Mouse (Mus musculus): ENCODE measurements around the gene Olfr544.
"Not testable (repeated sequence)": the region's sequence is repeated elsewhere in the genome, so short reads cannot be mapped to it uniquely, and the experiment has no call there.

Olfr544 gene

DNA sequence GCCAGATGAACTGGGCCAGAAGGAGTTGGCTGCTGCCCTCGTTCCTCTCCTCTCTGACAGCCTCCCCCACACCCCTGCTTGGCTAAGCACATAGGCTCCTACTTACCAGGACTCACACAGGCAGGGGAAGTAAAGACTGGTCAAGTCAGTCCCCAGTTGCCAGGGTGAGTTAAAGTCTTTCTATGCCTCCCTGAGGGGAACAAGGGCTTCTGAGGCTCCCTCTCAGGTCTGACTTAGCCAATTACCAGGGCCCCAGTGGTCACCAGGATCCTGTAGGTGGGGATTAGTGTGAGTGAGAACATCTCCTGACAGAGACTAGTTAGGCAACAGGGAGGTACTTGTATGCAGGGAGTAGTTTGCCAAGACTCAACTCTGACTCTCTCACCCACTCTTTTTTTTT, at the start of gene Olfr544:
Gene Olfr544 (minus strand): TSS at position 153 of the 400 bp plus-strand sequence.
- DNase-seq (ENCODE audit: low spot score in 2 of 2): no peak

DNA sequence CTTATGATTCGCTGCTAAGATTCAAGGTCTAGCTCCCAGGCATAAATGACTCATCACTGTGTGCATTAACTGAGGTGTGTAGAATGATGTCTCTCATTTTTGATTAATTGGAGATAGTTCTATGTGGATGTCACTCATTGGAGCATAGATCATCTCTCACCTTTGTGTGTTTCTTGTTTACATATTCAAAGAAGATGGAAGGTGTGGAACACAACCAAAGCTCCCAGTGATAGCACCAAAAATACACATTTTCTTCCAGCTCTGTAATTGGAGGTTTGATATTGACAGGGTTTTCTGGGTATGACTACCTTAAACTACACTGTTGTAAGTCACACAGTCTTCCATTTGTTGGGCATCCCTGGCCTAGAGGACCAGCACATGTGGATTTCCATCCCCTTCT, 46.3 kb upstream of the Olfr544 start, which contains the start of gene Olfr547:
Gene Olfr547 (plus strand): TSS at position 301 of the 400 bp plus-strand sequence.
- no peak for DNase-seq (ENCODE audit: low spot score in 2 of 2)

DNA sequence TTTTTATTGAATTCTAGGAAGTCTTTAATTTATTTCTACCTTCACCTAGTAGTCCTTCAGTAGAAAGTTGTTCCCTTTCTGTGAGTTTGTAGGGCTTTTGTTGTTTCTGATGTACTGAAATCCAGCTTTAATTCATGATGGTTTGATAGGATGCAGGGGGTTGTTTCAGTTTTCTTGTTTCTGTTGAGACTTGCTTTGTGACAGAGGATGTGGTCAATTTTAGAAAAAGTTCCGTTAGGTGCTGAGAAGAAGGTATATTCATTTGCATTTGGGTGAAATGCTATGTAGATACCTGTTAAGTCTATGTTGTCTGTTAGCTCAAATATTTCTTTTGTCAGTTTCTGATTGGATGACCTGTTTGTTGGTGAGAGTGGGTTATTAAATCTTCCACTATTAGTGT, 40.9 kb upstream of the Olfr544 start:
- no peak for DNase-seq (ENCODE audit: low spot score in 2 of 2)

DNA sequence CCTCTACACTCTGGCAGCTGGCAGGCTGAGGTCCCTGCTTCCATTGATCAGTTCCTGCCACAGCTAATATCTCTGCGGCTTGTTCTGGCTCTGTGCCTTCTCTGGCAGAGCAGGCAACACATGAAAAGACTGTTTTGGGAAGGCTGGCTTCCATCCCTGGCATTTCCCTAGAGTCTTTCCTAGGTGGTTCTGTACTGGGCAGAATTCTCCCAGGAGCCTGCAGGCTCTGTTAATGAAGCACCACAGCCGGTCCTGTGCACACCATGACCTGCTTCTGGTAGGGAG, 28.9 kb upstream of the Olfr544 start:
- DNase-seq (ENCODE audit: low spot score in 2 of 2): no peak

GRCm38 (mm10) chr7:102516261-102517050, 28.3 kb upstream of the Olfr544 start:
- no peak for DNase-seq (ENCODE audit: low spot score in 2 of 2)

DNA sequence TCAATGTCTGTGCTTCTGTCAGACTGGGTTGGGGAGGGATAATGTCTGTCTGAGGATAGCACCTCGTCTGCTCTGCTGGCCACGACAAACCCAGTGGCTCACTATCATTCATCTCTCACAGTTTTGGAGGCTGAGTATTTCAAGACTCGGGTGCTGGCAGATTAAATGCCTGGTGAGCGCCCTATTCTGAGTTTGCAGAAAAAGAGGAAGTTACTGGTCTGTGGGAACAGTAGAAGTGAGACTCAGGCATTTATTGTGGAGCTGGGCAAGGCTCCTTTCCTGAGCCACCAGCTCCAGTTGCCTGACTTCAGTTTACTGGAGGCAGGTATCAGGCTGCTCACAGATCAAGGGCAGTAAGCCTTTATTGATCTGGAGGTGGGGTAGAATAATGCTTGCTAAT, 26.0 kb upstream of the Olfr544 start:
- no peak for DNase-seq (ENCODE audit: low spot score in 2 of 2)

DNA sequence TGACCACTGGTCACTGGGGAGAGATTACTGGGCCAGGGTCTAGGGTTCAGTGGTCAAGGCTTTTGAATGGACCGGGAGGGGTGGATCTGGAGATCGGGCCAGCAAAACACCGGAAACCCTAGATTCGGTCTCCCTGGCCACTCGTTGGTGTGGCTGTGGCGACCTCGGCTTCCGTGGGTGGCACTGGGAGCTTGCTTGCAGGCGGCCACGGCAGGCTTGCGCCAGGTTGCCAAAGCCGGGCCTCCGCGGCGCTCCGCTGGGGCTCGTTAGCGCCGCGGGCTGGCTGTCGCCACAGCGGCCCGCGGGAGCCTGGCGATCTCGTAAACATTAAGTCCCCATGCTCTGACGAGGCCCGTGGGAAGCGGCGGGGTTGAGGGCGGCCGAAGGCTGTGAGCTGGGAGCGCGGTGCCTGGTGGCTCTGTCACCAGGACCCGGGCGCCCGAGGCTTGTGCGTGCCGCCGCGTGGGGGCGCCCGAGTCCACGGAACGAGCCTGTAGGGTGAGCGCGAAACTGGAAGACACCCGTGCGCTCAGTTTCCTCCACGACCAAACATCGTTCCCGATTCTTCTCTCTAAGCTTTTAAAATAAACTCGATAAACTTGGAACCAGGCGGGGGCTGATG, 24.8 kb upstream of the Olfr544 start:
- DNase-seq (ENCODE audit: low spot score in 2 of 2): peak; percentile 80 to 96

- DNase-seq (ENCODE audit: low spot score in 2 of 2): no peak
Observed at GRCm38 (mm10) chr7:102511927-102512326, 23.8 kb upstream of the Olfr544 start.

DNA sequence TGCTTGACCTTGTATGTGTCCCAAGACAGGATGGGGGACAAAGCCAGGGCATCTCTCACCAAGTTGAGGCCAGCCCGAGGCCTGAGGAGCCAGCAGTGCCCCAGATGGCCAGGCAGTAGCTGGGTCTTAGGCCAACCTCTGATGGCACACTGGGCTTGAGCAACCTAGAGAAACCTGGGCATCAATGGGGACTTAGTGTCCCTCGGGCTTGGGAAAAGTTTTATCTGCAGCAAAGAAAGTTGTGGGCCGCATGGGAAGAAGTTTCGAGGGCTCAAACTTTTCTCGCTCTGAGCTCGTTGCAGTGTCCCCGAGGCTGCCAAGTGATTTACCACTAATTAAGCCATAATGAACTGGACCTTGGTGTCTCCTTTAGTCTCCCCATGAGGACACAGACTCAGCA, 21.6 kb upstream of the Olfr544 start:
- DNase-seq (ENCODE audit: low spot score in 2 of 2): no peak

DNA sequence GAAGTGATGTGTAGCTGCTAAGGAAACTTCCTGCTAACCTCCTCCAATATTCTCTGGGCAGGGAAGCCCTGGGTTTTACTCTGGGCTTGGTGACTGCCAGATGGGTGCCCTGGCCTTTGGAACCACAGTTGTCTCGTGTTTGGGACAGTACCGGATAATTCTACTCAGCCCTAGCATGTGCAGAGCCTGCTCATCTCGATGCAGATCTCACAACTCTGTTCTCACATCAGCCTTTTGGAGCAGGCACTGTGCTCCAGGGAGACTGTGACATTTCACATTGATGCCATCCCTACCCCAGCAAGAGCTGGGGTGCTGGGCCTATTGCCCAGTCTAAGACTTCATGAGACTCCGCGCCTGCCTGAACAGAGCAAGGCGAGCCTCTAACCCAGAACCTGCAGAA, 20.6 kb upstream of the Olfr544 start:
- DNase-seq (ENCODE audit: low spot score in 2 of 2): no peak

DNA sequence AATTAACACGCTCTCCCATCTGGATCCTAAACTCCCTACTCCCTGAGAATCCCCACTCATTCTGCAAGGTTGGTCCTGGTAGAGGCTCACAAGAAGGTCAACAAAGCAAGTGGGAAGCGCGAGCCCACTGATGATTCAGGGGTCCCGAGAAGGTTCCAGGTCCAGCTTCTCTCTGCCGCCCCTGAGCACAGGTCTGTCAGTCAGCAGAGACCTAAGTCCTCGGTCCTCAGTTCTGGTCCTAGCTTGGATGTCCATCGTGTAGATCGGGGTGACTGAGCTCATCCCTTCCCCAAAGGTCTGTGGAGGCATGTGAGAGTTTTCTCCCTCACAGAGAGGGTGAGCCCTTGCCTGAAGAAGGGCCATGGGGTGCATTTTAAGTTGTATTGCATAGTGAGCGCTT, 20.0 kb upstream of the Olfr544 start:
- DNase-seq (ENCODE audit: low spot score in 2 of 2): no peak

DNA sequence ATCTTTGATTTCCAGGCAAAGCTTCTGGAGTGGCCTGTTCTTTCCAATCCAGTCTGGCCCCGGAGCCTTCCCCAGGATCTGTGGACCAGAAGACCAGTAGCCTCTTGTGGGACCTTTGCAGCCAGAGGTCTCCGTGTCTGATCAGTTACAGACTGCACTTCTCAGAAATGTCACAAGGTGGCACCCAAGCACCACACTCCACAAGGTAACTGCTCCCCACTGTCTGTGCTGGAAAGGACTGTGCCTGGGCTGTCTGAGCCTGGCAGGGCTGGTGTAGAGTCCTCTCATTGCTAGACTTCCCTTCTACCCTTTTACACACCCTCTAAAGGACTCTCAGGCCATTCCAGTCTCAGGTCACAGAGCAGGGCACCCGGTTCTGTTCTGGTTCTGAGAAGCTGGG, 18.7 kb upstream of the Olfr544 start:
- peak; percentile 62 to 83 for DNase-seq (ENCODE audit: low spot score in 2 of 2)

- DNase-seq (ENCODE audit: low spot score in 2 of 2): no peak
Observed at GRCm38 (mm10) chr7:102501986-102502385, 13.9 kb upstream of the Olfr544 start.

- no peak for DNase-seq (ENCODE audit: low spot score in 2 of 2)
Observed at GRCm38 (mm10) chr7:102499473-102499872, 11.4 kb upstream of the Olfr544 start, which contains the start of gene Olfr545. Gene Olfr545 (minus strand): TSS chr7:102499573.

GRCm38 (mm10) chr7:102494416-102494815, 6.3 kb upstream of the Olfr544 start:
- not testable (repeated sequence) for DNase-seq (ENCODE audit: low spot score in 2 of 2)

- DNase-seq (ENCODE audit: low spot score in 2 of 2): no peak
Observed at GRCm38 (mm10) chr7:102486105-102486504, 2.0 kb downstream of the Olfr544 start.

- not testable (repeated sequence) for DNase-seq (ENCODE audit: low spot score in 2 of 2)
Observed at GRCm38 (mm10) chr7:102484766-102485165, 3.3 kb downstream of the Olfr544 start.

DNA sequence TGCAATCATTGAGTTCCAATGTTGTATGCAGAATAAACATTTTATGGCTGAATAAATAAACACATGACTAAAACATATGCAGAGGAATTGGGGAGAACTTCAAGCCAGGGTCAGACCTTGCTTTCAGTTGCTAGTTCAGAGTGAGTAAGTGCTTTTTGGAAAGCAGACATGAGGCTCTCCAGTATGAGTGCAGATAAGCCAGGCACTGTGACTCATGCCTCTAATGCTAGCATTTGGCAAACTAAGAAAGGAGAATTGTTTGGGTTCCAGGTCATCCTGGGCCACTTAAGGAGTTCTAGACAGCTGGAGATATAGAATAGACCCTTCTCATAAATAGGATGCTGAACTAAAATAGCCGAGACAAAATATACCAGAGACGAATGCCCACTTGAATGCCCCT, 4.4 kb downstream of the Olfr544 start:
- DNase-seq (ENCODE audit: low spot score in 2 of 2): no peak

DNA sequence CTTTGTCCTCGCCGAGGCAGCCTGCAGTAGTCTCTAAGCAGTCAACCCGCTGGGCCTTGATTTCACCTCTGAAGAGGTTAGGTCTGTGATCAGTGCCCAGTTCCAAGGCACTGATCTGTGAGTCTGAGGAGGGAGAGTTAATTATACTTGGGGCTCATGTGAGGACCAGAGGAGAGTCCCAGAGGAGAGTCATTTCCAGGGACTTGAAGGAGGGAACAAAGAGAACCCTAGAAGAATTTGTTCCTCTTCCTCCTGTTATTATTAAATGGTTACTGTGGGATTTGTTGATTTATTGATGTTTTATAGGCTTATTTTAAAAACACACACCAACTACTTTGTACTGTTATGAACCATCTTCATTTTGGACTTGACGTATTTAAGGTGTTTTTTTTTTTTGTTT, 6.5 kb downstream of the Olfr544 start, which contains the start of gene Olfr543:
Gene Olfr543 (minus strand): TSS at position 101 of the 400 bp plus-strand sequence.
- no peak for DNase-seq (ENCODE audit: low spot score in 2 of 2)

- DNase-seq (ENCODE audit: low spot score in 2 of 2): no peak
Observed at GRCm38 (mm10) chr7:102480821-102481220, 7.3 kb downstream of the Olfr544 start.

DNA sequence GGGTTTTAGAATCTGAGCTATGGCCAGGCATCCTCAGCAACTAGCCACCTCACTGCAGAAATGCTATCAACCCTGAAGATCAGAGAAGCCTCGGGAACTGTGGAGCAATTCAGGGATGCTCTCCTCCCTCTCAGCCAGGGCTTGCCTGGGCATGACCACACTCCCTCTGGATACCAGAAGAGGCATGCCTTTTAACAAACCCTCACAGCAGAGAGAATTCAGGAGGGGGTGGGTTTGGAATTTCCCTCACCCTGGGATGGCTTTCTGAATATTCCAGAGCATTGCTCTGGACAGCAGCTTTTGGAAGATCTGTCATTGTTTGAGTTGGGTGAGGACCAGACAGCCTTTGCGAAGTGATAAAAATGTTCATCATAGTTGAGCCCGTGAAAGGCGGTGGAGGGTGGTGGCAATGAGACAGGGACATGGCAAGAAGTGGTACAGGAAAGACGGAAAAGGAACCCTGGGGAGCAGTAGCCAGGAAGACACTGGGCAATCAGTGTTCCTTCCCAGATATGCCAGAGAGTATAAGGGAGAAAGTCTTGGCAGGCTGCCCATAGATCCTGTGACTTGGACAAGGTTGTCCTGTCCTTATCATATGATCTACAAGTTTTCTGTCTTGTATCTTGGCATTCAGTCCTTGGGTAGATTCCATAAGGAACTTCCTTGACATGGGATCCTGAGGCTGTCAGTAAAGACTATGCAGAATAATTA, 8.6 kb downstream of the Olfr544 start:
- DNase-seq (ENCODE audit: low spot score in 2 of 2): no peak

DNA sequence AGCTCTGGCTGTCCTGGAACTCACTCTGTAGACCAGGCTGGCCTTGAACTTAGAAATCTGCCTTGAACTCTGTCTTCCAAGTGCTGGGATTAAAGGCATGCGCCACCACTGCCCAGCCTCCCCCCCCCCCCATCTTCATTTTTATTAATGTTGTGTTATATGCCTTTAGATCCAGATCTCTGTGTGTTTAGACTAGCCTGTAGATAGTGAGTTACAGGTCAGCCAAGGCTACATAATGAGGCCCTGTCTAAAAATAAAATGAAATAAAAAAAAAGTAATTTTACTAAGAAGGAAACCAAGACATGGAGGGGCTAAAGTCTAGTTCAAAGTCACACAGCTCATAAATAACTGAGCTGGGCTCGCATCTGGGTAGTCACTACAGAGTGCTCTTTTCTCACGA, 9.2 kb downstream of the Olfr544 start:
- no peak for DNase-seq (ENCODE audit: low spot score in 2 of 2)

DNA sequence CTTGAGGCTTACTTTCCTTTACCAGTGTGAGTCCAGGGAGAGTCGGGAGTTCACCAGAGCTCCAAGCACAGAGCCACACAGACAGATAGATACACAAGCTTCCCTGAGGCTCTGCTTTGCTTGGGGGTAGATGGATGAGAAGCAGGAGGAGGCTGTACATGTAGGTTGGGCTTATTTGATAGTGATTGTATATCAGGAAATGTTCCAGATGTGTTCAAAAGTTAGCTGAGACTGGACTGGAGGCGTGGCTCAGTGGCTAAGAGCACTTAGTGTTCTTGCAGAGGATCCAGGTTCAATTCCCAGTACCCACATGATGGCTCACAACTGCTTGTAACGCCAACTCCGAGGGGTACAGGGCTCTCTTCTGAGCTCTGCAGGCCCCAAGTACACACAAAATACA, 9.7 kb downstream of the Olfr544 start:
- DNase-seq (ENCODE audit: low spot score in 2 of 2): no peak

Measured in spleen, postnatal 4 days (tissue).